16 mouse cellular contexts compared by ENCODE assay signal in the genomic region with DNA sequence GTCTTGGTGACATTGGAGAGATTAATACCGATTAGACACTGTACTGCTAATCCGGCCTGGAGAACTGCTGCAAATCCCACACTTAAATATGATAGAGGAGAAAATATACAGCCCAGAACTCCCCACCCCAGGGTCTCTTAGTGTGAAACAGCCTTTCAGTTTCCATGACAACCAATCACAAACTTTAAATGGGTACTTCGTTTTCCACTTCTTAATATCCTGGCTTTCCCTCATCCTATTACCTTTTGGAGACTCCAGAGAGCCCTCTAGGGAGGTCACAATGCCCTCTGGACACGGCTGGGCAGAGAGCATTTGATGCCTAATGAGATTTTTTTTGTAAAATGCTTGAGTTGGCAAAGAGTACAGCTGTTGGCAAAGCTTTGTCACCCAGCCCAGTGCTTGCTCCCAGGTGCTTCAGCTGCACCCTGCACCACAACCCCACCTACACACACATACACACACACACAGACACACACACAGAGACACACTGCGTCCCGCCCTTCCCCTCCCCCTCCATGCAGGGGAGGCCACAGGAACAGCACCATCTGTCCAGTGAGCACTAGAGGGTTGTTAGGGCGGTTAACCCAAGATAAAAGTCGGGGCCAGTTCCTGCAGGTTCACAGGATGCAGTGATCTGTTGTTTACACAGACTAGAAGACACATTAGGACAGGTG.
DNase-seq lines count a peak whose midpoint lies in the region; ATAC-seq lines count a peak whose summit lies in the region.
"Had no signal": no experiment of that assay in that cellular context is flagged by ENCODE, and none has a peak within 500 bp of the region (broad histone marks: within the 10 kb centered on the region; RNA-seq: fewer than 3 reads in every experiment).

No protein-coding gene starts in this region.

- no peak overlapping the region for H3K4me2 ChIP-seq in midbrain, embryonic 11.5 days
- H3K4me2 ChIP-seq in neural tube, embryonic 14.5 days (ENCODE audit: low read depth, low read length), result no peak overlapping the region
- H3K4me2 ChIP-seq: embryonic facial prominence, embryonic 13.5 days; limb, embryonic 12.5 days had no signal

- H3K9me3 ChIP-seq in midbrain, embryonic 11.5 days (ENCODE audit: control insufficient read depth, low read length), result no peaks in the 10 kb centered on the region
- H3K9me3 ChIP-seq in midbrain, embryonic 10.5 days (replicated peaks), result no peaks in the 10 kb centered on the region
- no peaks in the 10 kb centered on the region for H3K9me3 ChIP-seq in neural tube, embryonic 14.5 days (ENCODE audit: control insufficient read depth, low read length)
- H3K9me3 ChIP-seq: embryonic facial prominence, embryonic 13.5 days; forebrain, embryonic 10.5 days; limb, embryonic 12.5 days had no signal

- WGBS in midbrain, embryonic 11.5 days, result 60% methylated on average over 8 of the region's 8 CpGs
- 59% methylated on average over 8 of the region's 8 CpGs for WGBS in midbrain, embryonic 10.5 days
- WGBS in neural tube, embryonic 14.5 days, result 40% methylated on average over 8 of the region's 8 CpGs

- DNase-seq in cerebellum, postnatal 10 days, result peak; percentile 16 to 37
- no peak for DNase-seq in cerebellum, adult 8-10 months
- DNase-seq in midbrain, embryonic 11.5 days (ENCODE audit: low spot score, missing footprints), result peak; percentile 83
- no peak for DNase-seq in midbrain, embryonic 10.5 days (ENCODE audit: low spot score)
- peak; percentile 11 to 39 for DNase-seq in kidney, postnatal 4 days
- DNase-seq in spleen, postnatal 10 days (ENCODE audit: low spot score in 2 of 2), result no peak
- DNase-seq in layer of hippocampus, postnatal 25 days (ENCODE audit: extremely low spot score in 1 of 2, low spot score in 1 of 2), result no peak
- DNase-seq: gastrocnemius, adult 2 months; heart, postnatal 10 days; liver, postnatal 0 days had no signal

- H3K9ac ChIP-seq in midbrain, embryonic 11.5 days (ENCODE audit: low read length), result no peak overlapping the region
- H3K9ac ChIP-seq in neural tube, embryonic 14.5 days (replicated peaks; ENCODE audit: low read depth, low read length), result no peak overlapping the region
- H3K9ac ChIP-seq: embryonic facial prominence, embryonic 13.5 days; limb, embryonic 12.5 days; liver, postnatal 0 days had no signal

- no peaks in the 10 kb centered on the region for H3K36me3 ChIP-seq in midbrain, embryonic 11.5 days (ENCODE audit: control insufficient read depth, insufficient read depth, low read length)
- H3K36me3 ChIP-seq in midbrain, embryonic 10.5 days, result no peaks in the 10 kb centered on the region
- no peaks in the 10 kb centered on the region for H3K36me3 ChIP-seq in neural tube, embryonic 14.5 days (ENCODE audit: control insufficient read depth, insufficient read depth, low read length)
- H3K36me3 ChIP-seq: embryonic facial prominence, embryonic 13.5 days; forebrain, embryonic 10.5 days; limb, embryonic 12.5 days had no signal

- no peak overlapping the region for H3K27ac ChIP-seq in midbrain, embryonic 11.5 days (ENCODE audit: low read depth, low read length)
- no peak overlapping the region for H3K27ac ChIP-seq in midbrain, embryonic 10.5 days (replicated peaks)
- H3K27ac ChIP-seq in neural tube, embryonic 14.5 days (ENCODE audit: low read depth, low read length), result no peak overlapping the region
- H3K27ac ChIP-seq: embryonic facial prominence, embryonic 13.5 days; forebrain, embryonic 10.5 days; gastrocnemius, adult 2 months; limb, embryonic 12.5 days; macrophage had no signal

- no peak for ATAC-seq in midbrain, embryonic 11.5 days (ENCODE audit: low FRiP score)
- ATAC-seq in neural tube, embryonic 14.5 days (ENCODE audit: low read depth), result peak; percentile 75
- ATAC-seq: intestine, postnatal 0 days; liver, postnatal 0 days had no signal

- H3K27me3 ChIP-seq in midbrain, embryonic 11.5 days (ENCODE audit: control insufficient read depth, insufficient read depth, low read length), result no peaks in the 10 kb centered on the region
- no peaks in the 10 kb centered on the region for H3K27me3 ChIP-seq in midbrain, embryonic 10.5 days (ENCODE audit: low read depth, poor library complexity, severe bottlenecking)
- H3K27me3 ChIP-seq in neural tube, embryonic 14.5 days (ENCODE audit: control insufficient read depth, insufficient read depth, low read length), result no peaks in the 10 kb centered on the region
- H3K27me3 ChIP-seq: embryonic facial prominence, embryonic 13.5 days; limb, embryonic 12.5 days had no signal

- H3K4me1 ChIP-seq in midbrain, embryonic 11.5 days (ENCODE audit: control insufficient read depth, insufficient read depth, low read length), result peaks cover 2% of the 10 kb centered on the region; the same call in 1 of the 2 replicates
- peaks cover 8% of the 10 kb centered on the region for H3K4me1 ChIP-seq in midbrain, embryonic 10.5 days
- no peaks in the 10 kb centered on the region for H3K4me1 ChIP-seq in neural tube, embryonic 14.5 days (ENCODE audit: control insufficient read depth, insufficient read depth, low read length)
- H3K4me1 ChIP-seq: embryonic facial prominence, embryonic 13.5 days had no signal

- H3K4me3 ChIP-seq in midbrain, embryonic 11.5 days (ENCODE audit: low read depth, low read length), result no peak overlapping the region
- no peak overlapping the region for H3K4me3 ChIP-seq in midbrain, embryonic 10.5 days
- no peak overlapping the region for H3K4me3 ChIP-seq in neural tube, embryonic 14.5 days (ENCODE audit: low read depth, low read length)
- H3K4me3 ChIP-seq: embryonic facial prominence, embryonic 13.5 days; forebrain, embryonic 10.5 days; gastrocnemius, adult 2 months; limb, embryonic 12.5 days had no signal

Comparison
In these comparisons a context has a peak if more than half of its experiments do, and no peak if none do; other contexts are left out.
1. DNase-seq: peak in cerebellum, postnatal 10 days (2 of 2), midbrain, embryonic 11.5 days (single experiment) and kidney, postnatal 4 days (2 of 2); none in cerebellum, adult 8-10 months (single experiment), midbrain, embryonic 10.5 days (single experiment), spleen, postnatal 10 days (0 of 2) and layer of hippocampus, postnatal 25 days (0 of 2).